Mouse (Mus musculus) stomach, postnatal 0 days (tissue): ENCODE measurements around the gene Eif3b.

ENCODE experiments used
- CTCF ChIP-seq: IDR thresholded peaks from 2 replicates; pipeline ENCODE4 v1.5.1; 2016; ENCODE audit warnings: antibody characterized with exemption, low read depth, mild to moderate bottlenecking, moderate library complexity
- EP300 ChIP-seq: optimal IDR thresholded peaks from 2 replicates; pipeline ENCODE3; 2016; ENCODE audit warnings: antibody characterized with exemption

GRCm38 (mm10) chr5:140420616-140421015, 1.5 kb downstream of the Eif3b start:
- no peak for TF ChIP-seq EP300
- no peak for TF ChIP-seq CTCF
